Mouse (Mus musculus) forebrain, embryonic 12.5 days (tissue): ENCODE results near the gene Rabgap1l. TPM values are rescaled to one million over a fixed set of nuclear protein-coding genes. Genes with fewer than 3 reads are reported as not detected.

Experiments used
- microRNA counts: library from miRNA; unstranded; fragments of <30 nt; microRNA quantifications from one replicate; lab custom pipeline; 2017
- microRNA-seq: library from miRNA; unstranded; fragments of <30 nt; microRNA quantifications from one replicate; pipeline ENCODE4, GENCODE M21; 2017
- polyA plus RNA-seq: library from polyadenylated mRNA; unstranded; fragments of >200 nt; fragmentation: Nextera tagmentation; extraction: Ambion mirVana; gene quantifications from 2 replicates; pipeline ENCODE4 v1.2.1, GENCODE M21; 2016

The Rabgap1l gene
- polyA plus RNA-seq, 1 experiment from 2014 or later: 19.6 TPM

MicroRNAs within 50 kb of the gene (microRNA counts, 519-probe panel; counts per million panel counts)
- microRNA mmu-miR-1927 (lab: Ali Mortazavi, UCI): 2,839 counts per million, percentile 21 among the panel's probes with 10 or more counts

Small RNA genes within 50 kb of the gene (microRNA-seq; reads per million reads assigned to microRNA genes)
- gene Mir1927: 4.4 reads per million, percentile 16 among the genes with 10 or more reads in this experiment

Other genes starting within 250 kb of the Rabgap1l start
- 8.6 and 9.5 TPM in 2 replicates for gene Rc3h1, start 113.2 kb upstream of the Rabgap1l start, polyA plus RNA-seq
- 2.4 and 2.8 TPM in 2 replicates for gene Serpinc1, start 185.4 kb upstream of the Rabgap1l start, polyA plus RNA-seq
- 9.9 TPM in 2 replicates for gene Zbtb37, start 241.6 kb upstream of the Rabgap1l start, polyA plus RNA-seq